11 mouse cellular contexts compared by ENCODE assay signal in the genomic region with DNA sequence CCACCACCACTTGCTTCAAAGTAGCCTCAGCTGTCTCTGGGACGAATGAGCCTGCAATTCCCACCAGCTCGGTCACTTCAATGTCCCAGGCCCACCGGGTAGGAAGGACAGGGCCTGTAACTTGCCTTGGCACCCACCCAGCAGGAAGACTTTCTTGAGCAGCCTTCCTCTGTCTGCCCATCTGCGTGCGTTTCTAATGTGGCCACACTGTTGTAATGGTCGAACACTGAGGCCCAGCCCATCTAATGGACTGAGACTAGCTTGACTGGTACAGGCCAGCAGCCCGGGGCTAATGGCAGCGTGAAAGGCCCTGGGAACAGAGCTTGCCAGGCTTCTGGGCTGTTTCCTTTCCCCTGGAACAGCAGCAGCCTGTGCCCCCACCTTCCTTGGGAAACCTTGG. TPM values are rescaled to one million over a fixed set of nuclear protein-coding genes. Genes with fewer than 3 reads are reported as not detected.
DNase-seq lines count a peak whose midpoint lies in the region; ATAC-seq and TF ChIP-seq lines count a peak whose summit lies in the region.
"Had no signal": no experiment of that assay in that cellular context is flagged by ENCODE, and none has a peak within 500 bp of the region (broad histone marks: within the 10 kb centered on the region; RNA-seq: fewer than 3 reads in every experiment).

No protein-coding gene starts in this region.

- no peak for TF ChIP-seq EP300 in heart, postnatal 0 days (IDR thresholded peaks at IDR 0.05; ENCODE audit: low read depth)

- ATAC-seq in kidney, embryonic 16.5 days (ENCODE audit: low FRiP score, low TSS enrichment), result no peak; the same call in 1 of the 2 replicates
- ATAC-seq in heart, postnatal 0 days (ENCODE audit: insufficient read depth, low read depth), result no peak

- H3K27me3 ChIP-seq in kidney, embryonic 16.5 days (ENCODE audit: insufficient read depth, low read length), result peaks cover 24% of the 10 kb centered on the region
- H3K27me3 ChIP-seq in heart, postnatal 0 days (ENCODE audit: control insufficient read depth, insufficient read depth, low read length), result peaks cover 18% of the 10 kb centered on the region

- H3K4me1 ChIP-seq in kidney, embryonic 16.5 days (ENCODE audit: insufficient read depth, low read length), result peaks cover 41% of the 10 kb centered on the region
- H3K4me1 ChIP-seq in heart, postnatal 0 days (ENCODE audit: control insufficient read depth, insufficient read depth), result peaks cover 29% of the 10 kb centered on the region

- 49% methylated on average over 8 of the region's 8 CpGs for WGBS in kidney, embryonic 16.5 days
- 44% methylated on average over 8 of the region's 8 CpGs for WGBS in heart, postnatal 0 days

- H3K4me2 ChIP-seq in kidney, embryonic 16.5 days (replicated peaks; ENCODE audit: low read depth, low read length), result peak overlapping the region; percentile 89
- peak overlapping the region; percentile 72 for H3K4me2 ChIP-seq in heart, postnatal 0 days (ENCODE audit: low read depth, low read length)

- H3K9ac ChIP-seq in kidney, embryonic 16.5 days (replicated peaks; ENCODE audit: low read length), result peak overlapping the region; percentile 32; the same call in 1 of the 2 replicates
- H3K9ac ChIP-seq in heart, postnatal 0 days (replicated peaks; ENCODE audit: low read depth, low read length), result no peak overlapping the region; the same call in 1 of the 2 replicates

- H3K9me3 ChIP-seq in kidney, embryonic 16.5 days (ENCODE audit: low read length), result no peaks in the 10 kb centered on the region
- no peaks in the 10 kb centered on the region for H3K9me3 ChIP-seq in heart, postnatal 0 days (replicated peaks; ENCODE audit: control insufficient read depth, low read length)

- no peaks in the 10 kb centered on the region for H3K36me3 ChIP-seq in kidney, embryonic 16.5 days (ENCODE audit: insufficient read depth, low read length)
- H3K36me3 ChIP-seq in heart, postnatal 0 days (replicated peaks; ENCODE audit: control insufficient read depth, insufficient read depth, low read length), result no peaks in the 10 kb centered on the region

- H3K4me3 ChIP-seq in kidney, embryonic 16.5 days (ENCODE audit: low read length), result 0 out of 2 replicates have a peak overlapping the region, but pooled peaks have one; percentile 2
- 0 out of 2 replicates have a peak overlapping the region, but pooled peaks have one; percentile 43 for H3K4me3 ChIP-seq in heart, postnatal 0 days (ENCODE audit: low read depth, low read length)

- H3K27ac ChIP-seq in kidney, embryonic 16.5 days (ENCODE audit: low read length), result peak overlapping the region; percentile 88
- H3K27ac ChIP-seq in heart, postnatal 0 days (ENCODE audit: low read depth), result peak overlapping the region; percentile 87

- DNase-seq in adrenal gland, adult 8-10 months, result peak; percentile 38
- no peak for DNase-seq in adrenal gland, adult 2 months
- no peak for DNase-seq in kidney, postnatal 36 days
- peak; percentile 48 for DNase-seq in MN1 (ENCODE audit: low spot score)
- DNase-seq in heart, postnatal 0 days (ENCODE audit: low spot score), result no peak
- DNase-seq in embryo, embryonic 10.5 days (ENCODE audit: low spot score), result no peak
- DNase-seq in spleen, postnatal 10 days (ENCODE audit: low spot score in 2 of 2), result no peak
- DNase-seq: embryo, embryonic 11 days; thymus, postnatal 4 days had no signal

- no peak for TF ChIP-seq CTCF in heart, postnatal 0 days (IDR thresholded peaks at IDR 0.05; ENCODE audit: low read depth)

RNA-seq across cellular contexts. Expression of a gene that starts 2.9 kb away (rescaled TPM):
- 100 to 1,000 TPM; 162 to 296 (median 242) TPM for total RNA-seq in adrenal gland, adult 8-10 months (2022)
- 100 to 1,000 TPM; 110 to 198 TPM for total RNA-seq in adrenal gland, adult 2 months (2021)
- polyA plus RNA-seq in adrenal gland, adult 2 months (2012; rRNA removed), result 180 and 209 TPM in 2 replicates
- polyA plus RNA-seq in kidney, embryonic 16.5 days (2015; fragmentation: Nextera tagmentation; extraction: Ambion mirVana), result 10.4 and 10.6 TPM in 2 replicates
- total RNA-seq in heart, postnatal 0 days (2014; rRNA removed; ENCODE audit: low replicate concordance), result 15.5 and 29.2 TPM in 2 replicates
- polyA plus RNA-seq in heart, postnatal 0 days (2015; fragmentation: Nextera tagmentation; extraction: Ambion mirVana), result 11.7 and 12.9 TPM in 2 replicates
- total RNA-seq: megakaryocyte progenitor cell, adult 5-6 weeks had no signal

RNA-seq across cellular contexts. Expression of a gene that starts 39.1 kb away (rescaled TPM):
- under 1 TPM in 2 of 4 experiments, not detected in 2; 0.17 to 0.24 TPM for total RNA-seq in adrenal gland, adult 8-10 months (2022)
- total RNA-seq in adrenal gland, adult 2 months (2021), result under 1 TPM in 1 of 2 experiments, not detected in 1; 0.38 TPM
- polyA plus RNA-seq in adrenal gland, adult 2 months (2012; rRNA removed), result 0.25 and 0.59 TPM in 2 replicates
- 1.6 and 1.7 TPM in 2 replicates for polyA plus RNA-seq in kidney, embryonic 16.5 days (2015; fragmentation: Nextera tagmentation; extraction: Ambion mirVana)
- total RNA-seq in heart, postnatal 0 days (2014; rRNA removed; ENCODE audit: low replicate concordance), result not detected in 2 replicates
- 0.12 TPM in 2 replicates for polyA plus RNA-seq in heart, postnatal 0 days (2015; fragmentation: Nextera tagmentation; extraction: Ambion mirVana)

RNA-seq across cellular contexts. Expression of a gene that starts 50.4 kb away (rescaled TPM):
- total RNA-seq in adrenal gland, adult 8-10 months (2022), result 1 to 10 TPM in 3 of 4 experiments, under 1 TPM in 1; 0.74 to 1.6 (median 1.3) TPM
- 1 to 10 TPM; 1.1 to 1.6 TPM for total RNA-seq in adrenal gland, adult 2 months (2021)
- polyA plus RNA-seq in adrenal gland, adult 2 months (2012; rRNA removed), result 0.20 and 0.57 TPM in 2 replicates
- 0.85 and 1.4 TPM in 2 replicates for polyA plus RNA-seq in kidney, embryonic 16.5 days (2015; fragmentation: Nextera tagmentation; extraction: Ambion mirVana)
- total RNA-seq in heart, postnatal 0 days (2014; rRNA removed; ENCODE audit: low replicate concordance), result 0.69 TPM in 1 of 2 replicates, not detected in the other
- 0.59 and 0.95 TPM in 2 replicates for polyA plus RNA-seq in heart, postnatal 0 days (2015; fragmentation: Nextera tagmentation; extraction: Ambion mirVana)

RNA-seq across cellular contexts. Expression of a gene that starts 57.5 kb away (rescaled TPM):
- not detected for total RNA-seq in adrenal gland, adult 8-10 months (2022)
- total RNA-seq in adrenal gland, adult 2 months (2021), result not detected
- not detected in 2 replicates for polyA plus RNA-seq in adrenal gland, adult 2 months (2012; rRNA removed)
- 2.4 and 3.4 TPM in 2 replicates for polyA plus RNA-seq in kidney, embryonic 16.5 days (2015; fragmentation: Nextera tagmentation; extraction: Ambion mirVana)
- total RNA-seq in heart, postnatal 0 days (2014; rRNA removed; ENCODE audit: low replicate concordance), result not detected in 2 replicates
- 0.25 and 0.31 TPM in 2 replicates for polyA plus RNA-seq in heart, postnatal 0 days (2015; fragmentation: Nextera tagmentation; extraction: Ambion mirVana)
- total RNA-seq: megakaryocyte progenitor cell, adult 5-6 weeks had no signal

Comparison
In these comparisons a context has a peak if more than half of its experiments do, and no peak if none do; other contexts are left out.
1. DNase-seq: peak in adrenal gland, adult 8-10 months (single experiment) and MN1 (single experiment); none in adrenal gland, adult 2 months (single experiment), kidney, postnatal 36 days (0 of 2), heart, postnatal 0 days (single experiment), embryo, embryonic 10.5 days (single experiment) and spleen, postnatal 10 days (0 of 2).